Mouse (Mus musculus) lung, postnatal 0 days (tissue): ENCODE data around the gene Foxf1.

Experiments used
- CTCF ChIP-seq: IDR thresholded peaks from 2 replicates; pipeline ENCODE4 v1.5.1; 2016; ENCODE audit warnings: antibody characterized with exemption, mild to moderate bottlenecking
- EP300 ChIP-seq: IDR thresholded peaks from 2 replicates; pipeline ENCODE4 v1.6.1; 2016; ENCODE audit warnings: antibody characterized with exemption, mild to moderate bottlenecking, control low read depth

GRCm38 (mm10) chr8:121074848-121075145 lies 9.4 kb upstream of the Foxf1 start:
- no peak for TF ChIP-seq CTCF
- no peak for TF ChIP-seq EP300
